Mouse (Mus musculus) lung, embryonic 15.5 days (tissue): ENCODE results near the gene Asic2. TPM values are rescaled to one million over a fixed set of nuclear protein-coding genes. Genes with fewer than 3 reads are reported as not detected.

ENCODE experiments used
- ATAC-seq: fragments of 200-750 bp; cut with Nextera tagmentation; 2 replicates; pipeline ENCODE4 v1.8.0; 2017; ENCODE audit warnings: moderate number of reproducible peaks, borderline replicate concordance; ENCODE audit not compliant: low FRiP score, low TSS enrichment; ENCODE audit errors: extremely low read depth
- H3K27ac ChIP-seq: fragments of 300-500 bp; sonication (generic); 2 replicates; pipeline ENCODE4 v1.5.1; 2015; ENCODE audit warnings: moderate library complexity, mild to moderate bottlenecking, inconsistent platforms
- H3K27me3 ChIP-seq: fragments of 300-500 bp; sonication (generic); 2 replicates; pipeline ENCODE4 v1.6.1; 2015; ENCODE audit warnings: inconsistent platforms
- H3K36me3 ChIP-seq: fragments of 300-500 bp; sonication (generic); 2 replicates; pipeline ENCODE4 v1.6.1; 2015; ENCODE audit warnings: inconsistent platforms
- H3K4me1 ChIP-seq: fragments of 300-500 bp; sonication (generic); 2 replicates; pipeline ENCODE4 v1.6.1; 2015; ENCODE audit warnings: inconsistent platforms
- H3K4me2 ChIP-seq: fragments of 300-500 bp; sonication (generic); 2 replicates; pipeline ENCODE4 v1.6.1; 2015; ENCODE audit warnings: inconsistent platforms, mild to moderate bottlenecking, moderate library complexity
- H3K4me3 ChIP-seq: fragments of 300-500 bp; sonication (generic); 2 replicates; pipeline ENCODE4 v1.5.1; 2015; ENCODE audit warnings: mild to moderate bottlenecking, inconsistent platforms
- H3K9ac ChIP-seq: fragments of 300-500 bp; sonication (generic); 2 replicates; pipeline ENCODE4 v1.6.1; 2015; ENCODE audit warnings: inconsistent platforms
- H3K9me3 ChIP-seq: fragments of 300-500 bp; sonication (generic); 2 replicates; pipeline ENCODE4 v1.6.1; 2016; ENCODE audit warnings: inconsistent platforms
- WGBS: fragments of 180-500 bp; shearing (Covaris S2); methylation state at CpG from one replicate; pipeline ENCODE4 v1.1.7; 2015; 5-methylcytosine and 5-hydroxymethylcytosine counted together
- polyA plus RNA-seq: library from polyadenylated mRNA; unstranded; fragments of >200 nt; fragmentation: Nextera tagmentation; extraction: Ambion mirVana; gene quantifications from 2 replicates; pipeline ENCODE4 v1.2.1, GENCODE M21; 2015

The Asic2 gene
- polyA plus RNA-seq, 1 experiment from 2014 or later, result 0.37 TPM

DNA sequence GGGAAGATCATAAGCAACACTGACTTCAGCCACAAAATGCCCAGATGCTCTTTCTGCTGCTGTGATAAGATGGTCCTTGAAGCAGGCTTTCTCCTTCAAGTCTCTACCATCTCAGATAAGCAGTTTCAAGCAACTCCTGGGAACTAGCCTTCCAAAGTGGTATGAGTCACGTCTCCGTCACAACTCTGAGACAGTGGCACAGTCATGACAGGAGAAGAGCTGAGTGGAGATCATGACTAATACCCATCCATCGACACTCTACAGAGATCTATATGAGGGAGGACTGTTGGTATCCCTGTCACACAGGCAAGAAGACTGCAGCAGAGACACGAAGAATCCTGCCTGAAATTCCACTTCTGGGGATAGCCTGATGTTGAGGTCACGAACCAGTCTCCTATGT, 1049.9 kb downstream of the Asic2 start:
- Histone ChIP-seq H3K36me3 (no peaks in the 10 kb centered on the region), H3K4me1 (no peaks in the 10 kb centered on the region), H3K9ac (no peak overlapping the region), H3K27ac (no peak overlapping the region), H3K4me3 (no peak overlapping the region), H3K4me2 (no peak overlapping the region), H3K27me3 (no peaks in the 10 kb centered on the region), H3K9me3 (no peaks in the 10 kb centered on the region)
- no peak for ATAC-seq
- WGBS, result 74% methylated on average over 5 of the region's 5 CpGs

DNA sequence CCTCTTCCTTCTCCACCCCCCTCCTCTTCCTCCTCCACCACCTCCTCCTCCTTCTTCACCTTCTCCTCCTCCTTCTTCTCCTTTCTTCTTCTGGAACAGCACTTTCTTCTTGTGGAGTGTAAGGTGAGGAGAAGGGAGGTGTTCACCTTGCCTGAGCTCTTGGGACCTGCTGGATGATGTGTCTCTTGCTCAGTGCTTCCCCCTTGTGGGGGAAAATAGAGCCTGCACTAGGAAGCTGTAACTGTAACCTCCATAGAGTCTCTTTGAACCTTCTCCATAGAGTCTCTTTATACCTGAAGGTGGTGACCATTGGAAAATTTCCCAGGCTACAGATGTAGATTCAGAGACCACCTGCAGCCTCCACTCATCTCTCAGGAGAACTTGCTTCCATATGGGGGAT, 1050.6 kb downstream of the Asic2 start:
- H3K27me3 ChIP-seq, result no peaks in the 10 kb centered on the region
- no peak for ATAC-seq
- no peaks in the 10 kb centered on the region for H3K9me3 ChIP-seq

DNA sequence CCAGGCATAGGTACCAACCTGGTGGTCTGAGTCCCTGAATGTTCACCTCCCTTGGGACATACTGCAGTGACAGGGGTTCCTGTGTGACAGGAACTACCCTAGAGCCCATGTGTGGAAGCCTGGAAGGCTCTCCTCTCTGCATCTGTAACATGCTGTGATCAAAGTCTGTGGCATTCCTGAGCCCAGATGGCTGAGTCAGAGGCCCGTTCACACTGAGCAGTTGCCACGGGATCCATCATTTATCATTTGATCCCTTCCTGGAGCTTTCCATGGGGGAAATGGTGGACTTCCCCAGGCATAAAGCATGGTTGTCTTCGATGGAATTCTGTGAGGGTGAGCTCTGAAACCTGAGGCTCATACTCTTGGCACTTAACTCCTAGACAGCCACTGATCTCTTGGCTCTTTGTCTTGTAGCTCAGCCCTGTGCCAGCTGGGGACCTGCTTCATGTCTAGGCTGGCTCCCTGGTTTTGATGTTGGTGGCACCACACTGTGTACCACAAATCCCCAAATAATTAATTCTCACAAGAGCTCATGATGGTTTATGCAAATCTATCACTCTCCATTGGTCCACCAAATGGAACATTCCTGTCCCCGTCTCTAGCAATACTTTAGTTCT, 1054.7 kb downstream of the Asic2 start:
- 40% methylated on average over 4 of the region's 4 CpGs for WGBS
- ATAC-seq, result no peak
- Histone ChIP-seq H3K9me3 (no peaks in the 10 kb centered on the region), H3K4me3 (no peak overlapping the region), H3K4me2 (no peak overlapping the region), H3K27me3 (no peaks in the 10 kb centered on the region), H3K27ac (no peak overlapping the region), H3K36me3 (no peaks in the 10 kb centered on the region), H3K4me1 (no peaks in the 10 kb centered on the region), H3K9ac (no peak overlapping the region)

More for the DNA sequence above, 1050.6 kb downstream of the Asic2 start:
- Histone ChIP-seq H3K4me1 (no peaks in the 10 kb centered on the region), H3K4me2 (no peak overlapping the region), H3K36me3 (no peaks in the 10 kb centered on the region), H3K4me3 (no peak overlapping the region), H3K9ac (no peak overlapping the region), H3K27ac (no peak overlapping the region)

DNA sequence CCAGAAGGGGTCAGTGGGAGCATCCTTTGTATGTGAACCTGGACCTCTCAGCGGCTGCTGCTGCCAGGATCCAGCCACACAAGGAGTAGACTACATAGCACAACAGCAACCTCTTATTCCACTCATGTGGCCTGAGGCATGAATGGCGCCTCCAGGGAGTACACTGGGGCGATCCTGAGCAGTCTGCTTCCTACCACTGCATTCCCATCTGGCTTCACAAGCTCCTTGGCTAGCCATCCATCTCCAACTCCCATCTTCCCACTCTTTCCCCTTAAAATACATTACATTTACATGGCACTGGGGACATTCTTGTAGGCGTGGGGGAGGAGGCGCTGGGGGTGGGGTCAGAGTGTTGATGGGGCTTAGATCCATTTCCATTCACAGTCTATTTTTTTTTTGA, 1055.5 kb downstream of the Asic2 start:
- WGBS, result 78% methylated on average over 5 of the region's 5 CpGs
- Histone ChIP-seq H3K9me3 (no peaks in the 10 kb centered on the region), H3K27ac (no peak overlapping the region), H3K27me3 (no peaks in the 10 kb centered on the region), H3K4me2 (no peak overlapping the region), H3K4me1 (no peaks in the 10 kb centered on the region), H3K9ac (no peak overlapping the region), H3K36me3 (no peaks in the 10 kb centered on the region), H3K4me3 (no peak overlapping the region)
- no peak for ATAC-seq

DNA sequence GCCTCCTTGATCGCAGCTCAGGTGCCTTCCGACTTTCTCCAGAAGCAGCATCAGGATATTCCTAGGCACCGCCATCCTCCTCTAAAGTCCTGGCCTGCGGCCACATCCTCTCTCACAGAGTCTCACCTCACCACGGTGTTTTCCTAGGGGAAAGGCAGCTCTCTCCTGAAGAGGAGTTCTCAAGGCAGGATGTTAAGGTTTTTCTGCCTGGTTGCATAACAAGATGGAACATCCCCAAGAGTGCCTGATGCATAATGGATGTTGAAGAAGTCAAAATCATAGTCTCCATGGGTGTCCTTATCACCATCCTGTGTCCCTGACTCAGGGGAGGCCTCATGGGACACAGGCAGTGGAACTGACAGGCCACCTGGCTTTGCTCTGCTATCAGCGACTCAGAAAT, 1060.4 kb downstream of the Asic2 start:
- no peak overlapping the region for H3K27ac ChIP-seq
- H3K36me3 ChIP-seq, result no peaks in the 10 kb centered on the region
- no peaks in the 10 kb centered on the region for H3K4me1 ChIP-seq
- H3K9ac ChIP-seq, result no peak overlapping the region
- no peak overlapping the region for H3K4me3 ChIP-seq
- H3K4me2 ChIP-seq, result no peak overlapping the region
- no peak for ATAC-seq
- 82% methylated on average over 6 of the region's 6 CpGs for WGBS
- no peaks in the 10 kb centered on the region for H3K27me3 ChIP-seq
- no peaks in the 10 kb centered on the region for H3K9me3 ChIP-seq

DNA sequence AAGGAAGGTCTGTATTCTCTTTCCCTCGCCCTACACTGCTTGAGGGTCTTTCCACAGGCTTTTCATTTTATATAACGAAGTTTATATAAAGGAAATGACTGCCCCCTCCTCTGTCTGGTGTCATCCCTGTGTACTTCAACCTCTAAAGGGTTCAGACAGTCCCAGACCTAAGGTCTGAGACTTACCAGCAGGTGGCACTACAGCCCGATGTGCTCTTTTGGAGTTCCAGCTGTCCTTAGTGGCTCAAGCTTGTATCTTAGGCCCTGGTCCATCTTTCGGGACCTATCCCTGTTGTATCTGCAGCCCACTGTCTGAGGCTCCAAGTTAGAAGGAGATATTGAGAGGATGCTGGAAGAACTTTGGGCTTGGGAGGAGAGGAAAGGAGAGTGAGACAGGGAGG, 1061.8 kb downstream of the Asic2 start:
- Histone ChIP-seq H3K27ac (no peak overlapping the region), H3K4me1 (no peaks in the 10 kb centered on the region), H3K4me2 (no peak overlapping the region), H3K9ac (no peak overlapping the region), H3K27me3 (no peaks in the 10 kb centered on the region), H3K9me3 (no peaks in the 10 kb centered on the region), H3K4me3 (no peak overlapping the region), H3K36me3 (no peaks in the 10 kb centered on the region)
- WGBS, result 39% methylated on average over 4 of the region's 4 CpGs
- ATAC-seq, result no peak

DNA sequence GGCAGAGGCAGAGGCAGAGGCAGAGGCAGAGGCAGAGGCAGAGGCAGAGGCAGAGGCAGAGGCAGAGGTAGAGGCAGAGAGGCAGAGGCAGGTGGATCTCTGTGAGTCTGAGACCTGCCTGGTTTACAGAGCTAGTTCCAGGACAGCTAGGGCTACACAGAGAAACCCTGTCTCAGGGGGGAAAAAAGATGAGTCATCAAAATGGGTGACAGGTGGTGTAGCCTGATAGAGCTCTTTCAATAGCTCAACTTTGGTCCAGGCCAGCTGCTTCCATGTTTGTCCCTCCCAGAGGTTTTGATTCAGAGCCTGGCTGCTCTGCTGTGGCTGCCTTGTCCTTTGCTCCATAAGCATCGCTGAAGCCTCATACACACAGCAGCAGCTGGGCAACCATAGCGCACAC, 1063.7 kb downstream of the Asic2 start:
- no peak overlapping the region for H3K4me2 ChIP-seq
- no peak overlapping the region for H3K4me3 ChIP-seq
- ATAC-seq, result no peak
- WGBS, result 55% methylated on average over 2 of the region's 2 CpGs
- H3K9me3 ChIP-seq, result no peaks in the 10 kb centered on the region
- H3K9ac ChIP-seq, result no peak overlapping the region
- no peak overlapping the region for H3K27ac ChIP-seq
- no peaks in the 10 kb centered on the region for H3K4me1 ChIP-seq
- H3K36me3 ChIP-seq, result no peaks in the 10 kb centered on the region
- no peaks in the 10 kb centered on the region for H3K27me3 ChIP-seq

DNA sequence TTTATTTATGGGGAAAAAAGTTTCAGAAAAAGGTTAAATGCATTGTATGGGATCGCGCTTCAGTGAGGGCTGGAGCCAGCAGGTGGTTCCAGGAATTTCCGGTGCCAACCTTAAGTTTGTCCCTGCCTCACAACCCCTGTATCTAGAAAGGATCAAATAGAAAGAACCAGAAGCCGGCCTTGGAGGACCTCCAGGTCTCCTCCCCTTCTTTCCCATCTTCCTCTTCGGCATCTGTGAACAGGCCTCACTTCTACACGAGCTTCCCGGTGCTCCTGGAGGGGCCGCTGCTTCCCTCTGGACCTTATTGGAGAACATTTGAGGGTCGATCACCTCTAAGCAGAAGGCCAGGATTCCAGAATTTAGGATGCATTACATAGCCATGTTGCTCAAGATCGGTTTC, 1064.8 kb downstream of the Asic2 start:
- Histone ChIP-seq H3K4me2 (no peak overlapping the region), H3K9ac (no peak overlapping the region), H3K9me3 (no peaks in the 10 kb centered on the region), H3K27me3 (no peaks in the 10 kb centered on the region), H3K4me1 (no peaks in the 10 kb centered on the region), H3K4me3 (no peak overlapping the region), H3K36me3 (no peaks in the 10 kb centered on the region), H3K27ac (no peak overlapping the region)
- WGBS, result 88% methylated on average over 10 of the region's 10 CpGs
- no peak for ATAC-seq

DNA sequence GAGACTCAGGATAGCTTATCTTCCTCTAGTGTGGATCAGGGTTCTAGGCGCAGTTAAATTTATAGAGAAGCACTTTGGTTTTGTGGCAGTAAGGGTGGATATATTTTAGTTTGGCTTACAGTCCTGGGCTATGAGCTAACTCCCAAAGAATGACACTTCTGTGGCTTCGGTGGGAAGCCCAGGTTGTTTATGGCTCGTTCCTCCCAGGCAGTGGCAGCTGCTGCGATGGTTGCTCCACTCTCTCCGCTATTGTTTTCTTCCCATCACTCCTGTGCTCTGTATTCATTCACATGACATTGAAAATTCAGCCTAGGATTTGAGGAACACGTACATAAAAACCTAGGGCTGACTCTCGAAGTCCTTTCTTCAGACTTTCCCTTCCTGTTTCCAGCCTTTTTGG, 1065.6 kb downstream of the Asic2 start:
- Histone ChIP-seq H3K9me3 (no peaks in the 10 kb centered on the region), H3K4me3 (no peak overlapping the region), H3K27me3 (no peaks in the 10 kb centered on the region), H3K9ac (no peak overlapping the region), H3K27ac (no peak overlapping the region), H3K36me3 (no peaks in the 10 kb centered on the region), H3K4me1 (no peaks in the 10 kb centered on the region), H3K4me2 (no peak overlapping the region)
- no peak for ATAC-seq
- 55% methylated on average over 7 of the region's 7 CpGs for WGBS

DNA sequence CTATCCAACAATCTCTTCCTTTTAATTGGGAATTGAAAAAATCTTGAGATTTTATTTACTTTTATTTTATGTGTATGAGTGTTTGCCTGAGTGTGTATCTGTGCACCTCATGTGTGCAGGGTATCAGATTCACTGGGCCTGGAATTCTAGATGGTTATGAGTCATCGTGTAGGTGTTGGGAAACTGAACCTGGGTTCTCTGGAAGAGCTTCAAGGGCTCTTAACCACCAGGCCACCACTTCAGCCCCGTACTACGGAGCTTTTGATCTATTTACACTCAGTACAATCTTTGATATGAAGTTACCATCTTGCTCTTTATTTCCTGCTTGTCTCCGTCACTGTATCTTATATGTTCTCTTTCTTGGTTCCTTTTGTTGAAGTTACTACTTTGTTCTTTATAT, 1067.7 kb downstream of the Asic2 start:
- no peak overlapping the region for H3K27ac ChIP-seq
- ATAC-seq, result no peak
- H3K4me1 ChIP-seq, result no peaks in the 10 kb centered on the region
- no peak overlapping the region for H3K9ac ChIP-seq
- H3K4me3 ChIP-seq, result no peak overlapping the region
- no peaks in the 10 kb centered on the region for H3K27me3 ChIP-seq
- 54% methylated on average over 4 of the region's 4 CpGs for WGBS
- no peaks in the 10 kb centered on the region for H3K9me3 ChIP-seq
- H3K36me3 ChIP-seq, result no peaks in the 10 kb centered on the region
- no peak overlapping the region for H3K4me2 ChIP-seq

DNA sequence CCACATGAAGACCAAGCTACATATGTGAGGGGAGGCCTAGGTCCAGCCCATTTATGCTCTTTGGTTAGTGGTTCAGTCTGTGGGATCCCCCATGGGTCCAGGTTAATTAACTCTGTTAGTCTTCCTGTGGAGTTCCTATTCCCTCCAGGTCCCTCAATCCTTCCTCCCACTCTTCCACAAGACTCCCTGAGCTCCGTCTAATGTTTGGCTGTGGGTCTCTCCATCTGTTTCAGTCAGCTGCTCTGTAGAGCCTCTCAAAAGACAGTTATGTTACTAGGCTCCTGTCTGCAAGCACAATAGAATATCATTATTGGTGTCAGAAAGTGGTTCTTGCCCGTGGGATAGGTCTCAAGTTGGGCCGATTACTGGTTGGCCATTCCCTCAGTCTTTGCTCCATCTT, 1072.4 kb downstream of the Asic2 start:
- WGBS, result 84% methylated on average over 3 of the region's 3 CpGs
- H3K9me3 ChIP-seq, result no peaks in the 10 kb centered on the region
- H3K4me3 ChIP-seq, result no peak overlapping the region
- no peak overlapping the region for H3K9ac ChIP-seq
- no peak for ATAC-seq
- H3K4me2 ChIP-seq, result no peak overlapping the region
- H3K27me3 ChIP-seq, result no peaks in the 10 kb centered on the region; the same call in 1 of the 2 replicates
- no peaks in the 10 kb centered on the region for H3K36me3 ChIP-seq
- H3K27ac ChIP-seq, result no peak overlapping the region
- H3K4me1 ChIP-seq, result no peaks in the 10 kb centered on the region

DNA sequence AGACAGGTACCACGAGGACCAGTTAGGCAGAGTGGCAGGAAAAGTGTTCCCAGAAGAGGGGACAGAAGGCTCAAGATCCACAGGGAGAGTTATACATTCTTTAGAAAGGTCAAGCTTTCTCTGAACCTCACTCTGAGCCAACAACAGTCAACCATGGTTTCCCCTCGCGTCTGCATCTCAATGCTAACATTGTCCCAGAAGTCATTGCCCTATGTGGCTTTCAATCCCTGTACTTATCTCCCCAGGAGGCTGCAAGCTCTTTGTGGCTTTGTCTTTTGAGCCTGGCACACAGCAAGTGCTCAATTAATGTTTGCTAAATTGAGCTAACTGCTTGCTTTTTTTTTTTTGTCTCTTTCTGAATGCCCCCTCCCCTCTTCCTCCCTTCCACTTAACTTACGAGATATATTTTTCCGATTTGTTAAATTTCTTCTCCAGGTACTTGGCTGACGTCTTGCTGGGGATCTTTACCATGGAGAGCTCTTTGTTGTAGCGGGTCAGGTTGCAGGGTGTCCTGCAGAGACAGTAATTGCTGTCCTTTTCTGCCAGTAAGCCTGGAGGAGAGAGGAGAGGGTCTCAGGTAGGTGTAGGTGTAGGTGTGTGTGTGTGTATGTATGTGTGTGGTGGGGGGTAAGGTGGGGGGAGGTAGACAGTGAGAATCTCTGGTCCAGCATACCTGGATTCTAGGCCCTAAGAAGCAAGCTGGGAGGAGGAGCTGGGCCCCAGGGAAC, 1078.8 kb downstream of the Asic2 start:
- Histone ChIP-seq H3K9ac (no peak overlapping the region), H3K9me3 (no peaks in the 10 kb centered on the region), H3K4me3 (no peak overlapping the region), H3K4me1 (no peaks in the 10 kb centered on the region), H3K27ac (no peak overlapping the region), H3K27me3 (no peaks in the 10 kb centered on the region; the same call in 1 of the 2 replicates), H3K4me2 (no peak overlapping the region), H3K36me3 (no peaks in the 10 kb centered on the region)
- ATAC-seq, result no peak
- WGBS, result 21% methylated on average over 7 of the region's 7 CpGs
